ENCODE assay signal across 12 mouse cellular contexts in genomic region chr11:4948792-4949191, GRCm38 (mm10). TPM values are rescaled to one million over a fixed set of nuclear protein-coding genes. Genes with fewer than 3 reads are reported as not detected.
A peak's percentile ranks its signal among the peaks of the same experiment; 100 is the strongest.
DNase-seq lines count a peak whose midpoint lies in the region; ATAC-seq and TF ChIP-seq lines count a peak whose summit lies in the region.
"Had no signal": no experiment of that assay in that cellular context is flagged by ENCODE, and none has a peak within 500 bp of the region (broad histone marks: within the 10 kb centered on the region; RNA-seq: fewer than 3 reads in every experiment).

No protein-coding gene starts in this region.

- no peak for TF ChIP-seq POLR2A in olfactory bulb, adult 2 months (IDR thresholded peaks at IDR 0.05; ENCODE audit: insufficient read depth, low read depth, low read length)

- no peak for TF ChIP-seq CTCF in forebrain, postnatal 0 days (IDR thresholded peaks at IDR 0.05; ENCODE audit: low read depth)
- TF ChIP-seq CTCF in intestine, postnatal 0 days (IDR thresholded peaks at IDR 0.05; ENCODE audit: low read depth) = no peak
- no peak for TF ChIP-seq CTCF in olfactory bulb, adult 2 months (IDR thresholded peaks at IDR 0.05; ENCODE audit: insufficient read depth, low read depth, low read length)

- H3K4me2 ChIP-seq in forebrain, postnatal 0 days (ENCODE audit: low read depth) = peak overlapping the region; percentile 82
- H3K4me2 ChIP-seq in intestine, postnatal 0 days (replicated peaks; ENCODE audit: low read depth) = 0 out of 2 replicates have a peak overlapping the region, but pooled peaks have one; percentile 6

- H3K27me3 ChIP-seq in megakaryocyte, embryonic 14.5 days (replicated peaks) = peaks cover 95% of the 10 kb centered on the region
- peaks cover 33% of the 10 kb centered on the region for H3K27me3 ChIP-seq in forebrain, postnatal 0 days (ENCODE audit: insufficient read depth, low read length)
- H3K27me3 ChIP-seq in intestine, postnatal 0 days (replicated peaks; ENCODE audit: control insufficient read depth, insufficient read depth, low read length) = peaks cover 70% of the 10 kb centered on the region

- H3K27ac ChIP-seq in forebrain, postnatal 0 days (ENCODE audit: low read depth, low read length) = no peak overlapping the region
- no peak overlapping the region for H3K27ac ChIP-seq in intestine, postnatal 0 days (ENCODE audit: low read depth, low read length)
- H3K27ac ChIP-seq in olfactory bulb, adult 2 months (ENCODE audit: insufficient read depth, low read depth, low read length) = no peak overlapping the region; the same call in 1 of the 2 replicates

- H3K9me3 ChIP-seq in megakaryocyte, embryonic 14.5 days = no peaks in the 10 kb centered on the region
- H3K9me3 ChIP-seq in forebrain, postnatal 0 days (ENCODE audit: low read length) = no peaks in the 10 kb centered on the region
- H3K9me3 ChIP-seq in intestine, postnatal 0 days (ENCODE audit: control insufficient read depth) = no peaks in the 10 kb centered on the region

- no peak for ATAC-seq in megakaryocyte, adult 5-6 weeks (ENCODE audit: poor library complexity, severe bottlenecking)
- ATAC-seq in forebrain, postnatal 0 days = no peak
- no peak for ATAC-seq in intestine, postnatal 0 days

- WGBS in forebrain, postnatal 0 days = 27% methylated on average over 8 of the region's 8 CpGs
- 47% methylated on average over 8 of the region's 8 CpGs for WGBS in intestine, postnatal 0 days
- 17% methylated on average over 8 of the region's 8 CpGs for WGBS in olfactory bulb, adult 2 months

- peak overlapping the region; percentile 92 for H3K4me3 ChIP-seq in megakaryocyte, embryonic 14.5 days (replicated peaks)
- peak overlapping the region; percentile 71 for H3K4me3 ChIP-seq in forebrain, postnatal 0 days (ENCODE audit: low read depth, low read length)
- H3K4me3 ChIP-seq in intestine, postnatal 0 days (ENCODE audit: low read depth, low read length) = 0 out of 2 replicates have a peak overlapping the region, but pooled peaks have one; percentile 2
- peak overlapping the region; percentile 70 for H3K4me3 ChIP-seq in olfactory bulb, adult 2 months (ENCODE audit: insufficient read depth, low read depth, low read length)
- H3K4me3 ChIP-seq: myocyte had no signal

- H3K36me3 ChIP-seq in megakaryocyte, embryonic 14.5 days (replicated peaks; ENCODE audit: low read length) = no peaks in the 10 kb centered on the region
- H3K36me3 ChIP-seq in forebrain, postnatal 0 days (ENCODE audit: insufficient read depth) = 0 out of 2 replicates have a peak, but pooled peaks cover 5% of the 10 kb centered on the region
- no peaks in the 10 kb centered on the region for H3K36me3 ChIP-seq in intestine, postnatal 0 days (ENCODE audit: control insufficient read depth, insufficient read depth)

- 0 out of 2 replicates have a peak overlapping the region, but pooled peaks have one; percentile 82 for H3K9ac ChIP-seq in forebrain, postnatal 0 days
- no peak overlapping the region for H3K9ac ChIP-seq in intestine, postnatal 0 days (ENCODE audit: low read depth, low read length)

- DNase-seq in forebrain, postnatal 0 days = peak; percentile 11
- no peak for DNase-seq in right cerebral cortex, postnatal 25 days
- no peak for DNase-seq in layer of hippocampus, adult 9-11 months
- DNase-seq: cerebellum, adult 11 months; right cerebral cortex, postnatal 14 days had no signal

- peaks cover 63% of the 10 kb centered on the region for H3K4me1 ChIP-seq in megakaryocyte, embryonic 14.5 days
- peaks cover 8% of the 10 kb centered on the region; the same call in 1 of the 2 replicates for H3K4me1 ChIP-seq in forebrain, postnatal 0 days (ENCODE audit: insufficient read depth)
- H3K4me1 ChIP-seq in intestine, postnatal 0 days (replicated peaks; ENCODE audit: control insufficient read depth, insufficient read depth, low read length) = 0 out of 2 replicates have a peak, but pooled peaks cover 3% of the 10 kb centered on the region
- H3K4me1 ChIP-seq in olfactory bulb, adult 2 months (ENCODE audit: control insufficient read depth, insufficient read depth, low read length) = peaks cover 51% of the 10 kb centered on the region

RNA-seq across cellular contexts. Expression of gene Nefh, which starts 0.9 kb away (rescaled TPM):
- polyA plus RNA-seq in megakaryocyte, embryonic 14.5 days (2012; ENCODE audit: insufficient read depth, low replicate concordance) = 3.8 and 7.2 TPM in 2 replicates
- total RNA-seq in megakaryocyte, adult 5-6 weeks (2015) = 0.21 and 0.33 TPM in 2 replicates
- 0.22 and 0.28 TPM in 2 replicates for total RNA-seq in megakaryocyte, adult 5-6 weeks (2017)
- total RNA-seq in forebrain, postnatal 0 days (2014; rRNA removed) = 2.7 and 3.3 TPM in 2 replicates
- polyA plus RNA-seq in forebrain, postnatal 0 days (2015; fragmentation: Nextera tagmentation; extraction: Ambion mirVana) = 2.2 and 3.3 TPM in 2 replicates
- 0.25 and 0.26 TPM in 2 replicates for polyA plus RNA-seq in intestine, postnatal 0 days (2015; fragmentation: Nextera tagmentation; extraction: Ambion mirVana)
- polyA plus RNA-seq in olfactory bulb, adult 2 months (2012; ENCODE audit: insufficient read depth, insufficient read length, low replicate concordance, missing spikeins) = not detected in 2 replicates
- total RNA-seq: heart, postnatal 4 days had no signal
- polyA plus RNA-seq: liver, adult 2 months had no signal

RNA-seq across cellular contexts. Expression of gene Ap1b1, which starts 37.8 kb away (rescaled TPM):
- polyA plus RNA-seq in megakaryocyte, embryonic 14.5 days (2012; ENCODE audit: insufficient read depth, low replicate concordance) = 57.8 and 66.6 TPM in 2 replicates
- 38.8 and 39.4 TPM in 2 replicates for total RNA-seq in megakaryocyte, adult 5-6 weeks (2015)
- total RNA-seq in megakaryocyte, adult 5-6 weeks (2017) = 37.0 and 38.3 TPM in 2 replicates
- total RNA-seq in forebrain, postnatal 0 days (2014; rRNA removed) = 84.7 and 95.6 TPM in 2 replicates
- 64.8 and 78.8 TPM in 2 replicates for polyA plus RNA-seq in forebrain, postnatal 0 days (2015; fragmentation: Nextera tagmentation; extraction: Ambion mirVana)
- polyA plus RNA-seq in intestine, postnatal 0 days (2015; fragmentation: Nextera tagmentation; extraction: Ambion mirVana) = 60.3 and 60.4 TPM in 2 replicates
- 603 TPM in 1 of 2 replicates, not detected in the other for polyA plus RNA-seq in olfactory bulb, adult 2 months (2012; ENCODE audit: insufficient read depth, insufficient read length, low replicate concordance, missing spikeins)

RNA-seq across cellular contexts. Expression of gene Thoc5, which starts 53.7 kb away (rescaled TPM):
- 1.1 and 3.9 TPM in 2 replicates for polyA plus RNA-seq in megakaryocyte, embryonic 14.5 days (2012; ENCODE audit: insufficient read depth, low replicate concordance)
- 14.0 and 16.5 TPM in 2 replicates for total RNA-seq in megakaryocyte, adult 5-6 weeks (2015)
- 31.6 and 32.3 TPM in 2 replicates for total RNA-seq in megakaryocyte, adult 5-6 weeks (2017)
- total RNA-seq in forebrain, postnatal 0 days (2014; rRNA removed) = 55.7 and 57.7 TPM in 2 replicates
- 50.6 and 52.2 TPM in 2 replicates for polyA plus RNA-seq in forebrain, postnatal 0 days (2015; fragmentation: Nextera tagmentation; extraction: Ambion mirVana)
- polyA plus RNA-seq in intestine, postnatal 0 days (2015; fragmentation: Nextera tagmentation; extraction: Ambion mirVana) = 15.9 TPM in 2 replicates
- polyA plus RNA-seq in olfactory bulb, adult 2 months (2012; ENCODE audit: insufficient read depth, insufficient read length, low replicate concordance, missing spikeins) = not detected in 2 replicates

Comparison
In these comparisons a context has a peak if more than half of its experiments do, and no peak if none do; other contexts are left out.
1. H3K4me3 ChIP-seq: peak in every context shown above with its lines; median percentile 92 in megakaryocyte, embryonic 14.5 days; 71 in forebrain, postnatal 0 days; 70 in olfactory bulb, adult 2 months; 2 in intestine, postnatal 0 days.